Mouse (Mus musculus): ENCODE data around the gene Gstt1. TPM values are rescaled to one million over a fixed set of nuclear protein-coding genes. Genes with fewer than 3 reads are reported as not detected.
"Not testable (repeated sequence)": the region's sequence is repeated elsewhere in the genome, so short reads cannot be mapped to it uniquely, and the experiment has no call there.

Gene Gstt1
- polyA plus RNA-seq, 1 experiment from 2014 or later = 7.7 TPM

- no peaks in the 10 kb centered on the region for H3K36me3 ChIP-seq
- H3K27ac ChIP-seq = no peak overlapping the region
- peaks cover 35% of the 10 kb centered on the region for H3K27me3 ChIP-seq
- peaks cover 16% of the 10 kb centered on the region for H3K4me1 ChIP-seq (replicated peaks)
- WGBS = 96% methylated on average over 9 of the region's 9 CpGs
- no peak for ATAC-seq (ENCODE audit: low FRiP score)
- H3K4me2 ChIP-seq = no peak overlapping the region
- no peak overlapping the region for H3K9ac ChIP-seq
- H3K9me3 ChIP-seq = no peaks in the 10 kb centered on the region
- no peak overlapping the region for H3K4me3 ChIP-seq
These were observed 23.8 kb downstream of the Gstt1 start for GRCm38 (mm10) chr10:75774587-75774986.

- ATAC-seq (ENCODE audit: low FRiP score) = no peak
- H3K27me3 ChIP-seq = peaks cover 30% of the 10 kb centered on the region
- WGBS = 92% methylated on average over 5 of the region's 5 CpGs
- no peaks in the 10 kb centered on the region for H3K36me3 ChIP-seq
- H3K4me3 ChIP-seq = no peak overlapping the region
- no peak overlapping the region for H3K4me2 ChIP-seq
- no peak overlapping the region for H3K9ac ChIP-seq
- peaks cover 16% of the 10 kb centered on the region for H3K4me1 ChIP-seq (replicated peaks)
- H3K27ac ChIP-seq = no peak overlapping the region
- no peaks in the 10 kb centered on the region for H3K9me3 ChIP-seq
These were observed 24.3 kb downstream of the Gstt1 start for GRCm38 (mm10) chr10:75774102-75774501.

- H3K9ac ChIP-seq = peak within 1 kb of the TSS; percentile 77
- H3K4me3 ChIP-seq = peak within 1 kb of the TSS; percentile 57
- H3K4me2 ChIP-seq = peak within 1 kb of the TSS; percentile 98
- H3K27me3 ChIP-seq = peaks cover 20% of the 10 kb centered on the region
- WGBS = under 1% methylated on average over 47 of the region's 47 CpGs
- H3K4me1 ChIP-seq (replicated peaks) = peaks cover 16% of the 10 kb centered on the region
- H3K9me3 ChIP-seq = no peaks in the 10 kb centered on the region
- H3K27ac ChIP-seq = no peak within 1 kb of the TSS; the same call in 1 of the 2 replicates
- H3K36me3 ChIP-seq = no peaks in the 10 kb centered on the region
- peak; percentile 97 for ATAC-seq (ENCODE audit: low FRiP score)
These were observed 25.4 kb downstream of the Gstt1 start, which contains the start of gene Ddt for GRCm38 (mm10) chr10:75772795-75773664. TSS of gene Ddt (minus strand) at chr10:75773414.

GRCm38 (mm10) chr10:75767756-75768155 is 30.6 kb downstream of the Gstt1 start:
- H3K36me3 ChIP-seq; H3K27ac ChIP-seq; ATAC-seq (ENCODE audit: low FRiP score); H3K9ac ChIP-seq; H3K4me2 ChIP-seq; H3K4me3 ChIP-seq; H3K9me3 ChIP-seq; H3K27me3 ChIP-seq: not testable (repeated sequence)
- H3K4me1 ChIP-seq (replicated peaks) = peaks cover 22% of the 10 kb centered on the region
- WGBS = 52% methylated on average over 5 of the region's 5 CpGs

GRCm38 (mm10) chr10:75766856-75767255 is 31.5 kb downstream of the Gstt1 start:
- no peaks in the 10 kb centered on the region for H3K9me3 ChIP-seq
- H3K4me3 ChIP-seq = no peak overlapping the region
- H3K4me2 ChIP-seq = no peak overlapping the region
- no peaks in the 10 kb centered on the region for H3K27me3 ChIP-seq
- WGBS = 94% methylated on average over 6 of the region's 6 CpGs
- H3K27ac ChIP-seq = no peak overlapping the region
- H3K9ac ChIP-seq = no peak overlapping the region
- H3K4me1 ChIP-seq (replicated peaks) = peaks cover 20% of the 10 kb centered on the region
- no peaks in the 10 kb centered on the region; the same call in 1 of the 2 replicates for H3K36me3 ChIP-seq
- ATAC-seq (ENCODE audit: low FRiP score) = no peak

GRCm38 (mm10) chr10:75764519-75765473 is 33.6 kb downstream of the Gstt1 start:
- peak; percentile 29 for ATAC-seq (ENCODE audit: low FRiP score)
- Histone ChIP-seq H3K9me3 (no peaks in the 10 kb centered on the region), H3K4me3 (peak overlapping the region; percentile 86), H3K36me3 (peaks cover 9% of the 10 kb centered on the region), H3K27me3 (no peaks in the 10 kb centered on the region), H3K27ac (peak overlapping the region; percentile 84), H3K9ac (peak overlapping the region; percentile 91), H3K4me2 (peak overlapping the region; percentile 86), H3K4me1 (replicated peaks) (peaks cover 21% of the 10 kb centered on the region)
- 2% methylated on average over 27 of the region's 27 CpGs for WGBS

GRCm38 (mm10) chr10:75763682-75764518 is 34.5 kb downstream of the Gstt1 start, which contains the start of gene Cabin1:
TSS of gene Cabin1 (minus strand) at chr10:75764341.
- H3K4me1 ChIP-seq (replicated peaks) = peaks cover 21% of the 10 kb centered on the region
- no peaks in the 10 kb centered on the region for H3K9me3 ChIP-seq
- WGBS = under 1% methylated on average over 60 of the region's 61 CpGs
- peak within 1 kb of the TSS; percentile 84 for H3K27ac ChIP-seq
- peak; percentile 99 for ATAC-seq (ENCODE audit: low FRiP score)
- H3K36me3 ChIP-seq = peaks cover 9% of the 10 kb centered on the region
- H3K4me2 ChIP-seq = peak within 1 kb of the TSS; percentile 86
- H3K9ac ChIP-seq = peak within 1 kb of the TSS; percentile 91
- no peaks in the 10 kb centered on the region for H3K27me3 ChIP-seq
- peak within 1 kb of the TSS; percentile 86 for H3K4me3 ChIP-seq

GRCm38 (mm10) chr10:75762413-75762812 is 36.0 kb downstream of the Gstt1 start:
- ATAC-seq (ENCODE audit: low FRiP score) = no peak

GRCm38 (mm10) chr10:75760311-75760710 is 38.1 kb downstream of the Gstt1 start:
- Histone ChIP-seq H3K27ac (no peak overlapping the region), H3K4me1 (replicated peaks) (peaks cover 21% of the 10 kb centered on the region), H3K9ac (no peak overlapping the region), H3K9me3 (no peaks in the 10 kb centered on the region; the same call in 1 of the 2 replicates), H3K36me3 (peaks cover 24% of the 10 kb centered on the region), H3K4me3 (no peak overlapping the region), H3K4me2 (no peak overlapping the region), H3K27me3 (no peaks in the 10 kb centered on the region)
- ATAC-seq (ENCODE audit: low FRiP score) = no peak
- WGBS = 98% methylated on average over 3 of the region's 3 CpGs

More at GRCm38 (mm10) chr10:75762413-75762812, 36.0 kb downstream of the Gstt1 start:
- no peak overlapping the region for H3K27ac ChIP-seq
- H3K9me3 ChIP-seq = no peaks in the 10 kb centered on the region; the same call in 1 of the 2 replicates
- peak overlapping the region; percentile 43 for H3K9ac ChIP-seq
- H3K4me2 ChIP-seq = peak overlapping the region; percentile 86
- no peaks in the 10 kb centered on the region for H3K27me3 ChIP-seq
- H3K4me1 ChIP-seq (replicated peaks) = peaks cover 21% of the 10 kb centered on the region
- 100% methylated on average over 3 of the region's 3 CpGs for WGBS
- H3K36me3 ChIP-seq = peaks cover 16% of the 10 kb centered on the region
- H3K4me3 ChIP-seq = peak overlapping the region; percentile 27; the same call in 1 of the 2 replicates

GRCm38 (mm10) chr10:75756719-75757118 is 41.7 kb downstream of the Gstt1 start:
- no peak overlapping the region for H3K4me2 ChIP-seq
- no peak overlapping the region for H3K4me3 ChIP-seq
- H3K9me3 ChIP-seq = no peaks in the 10 kb centered on the region; the same call in 1 of the 2 replicates
- 94% methylated on average over 11 of the region's 11 CpGs for whole genome bisulfite sequencing
- H3K27ac ChIP-seq = no peak overlapping the region
- H3K27me3 ChIP-seq = no peaks in the 10 kb centered on the region
- H3K9ac ChIP-seq = no peak overlapping the region
- peaks cover 3% of the 10 kb centered on the region; the same call in 1 of the 2 replicates for H3K4me1 ChIP-seq (replicated peaks)
- H3K36me3 ChIP-seq = peaks cover 59% of the 10 kb centered on the region
- ATAC-seq (ENCODE audit: low FRiP score) = no peak

- ATAC-seq (ENCODE audit: low FRiP score) = peak; percentile 93
- Histone ChIP-seq H3K27ac (peak overlapping the region; percentile 72; the same call in 1 of the 2 replicates), H3K9me3 (no peaks in the 10 kb centered on the region), H3K4me3 (no peak overlapping the region), H3K4me2 (no peak overlapping the region), H3K4me1 (replicated peaks) (peaks cover 4% of the 10 kb centered on the region; the same call in 1 of the 2 replicates), H3K27me3 (no peaks in the 10 kb centered on the region), H3K36me3 (peaks cover 87% of the 10 kb centered on the region), H3K9ac (no peak overlapping the region; the same call in 1 of the 2 replicates)
- 44% methylated on average over 3 of the region's 3 CpGs for WGBS
These were observed 54.4 kb downstream of the Gstt1 start for GRCm38 (mm10) chr10:75744017-75744416.

Data from hindbrain, embryonic 13.5 days (tissue).